Mouse (Mus musculus): ENCODE data around the gene Rarg. TPM values are rescaled to one million over a fixed set of nuclear protein-coding genes. Genes with fewer than 3 reads are reported as not detected.

Gene Rarg
- polyA plus RNA-seq, 1 experiment from 2014 or later: 121 TPM

DNA sequence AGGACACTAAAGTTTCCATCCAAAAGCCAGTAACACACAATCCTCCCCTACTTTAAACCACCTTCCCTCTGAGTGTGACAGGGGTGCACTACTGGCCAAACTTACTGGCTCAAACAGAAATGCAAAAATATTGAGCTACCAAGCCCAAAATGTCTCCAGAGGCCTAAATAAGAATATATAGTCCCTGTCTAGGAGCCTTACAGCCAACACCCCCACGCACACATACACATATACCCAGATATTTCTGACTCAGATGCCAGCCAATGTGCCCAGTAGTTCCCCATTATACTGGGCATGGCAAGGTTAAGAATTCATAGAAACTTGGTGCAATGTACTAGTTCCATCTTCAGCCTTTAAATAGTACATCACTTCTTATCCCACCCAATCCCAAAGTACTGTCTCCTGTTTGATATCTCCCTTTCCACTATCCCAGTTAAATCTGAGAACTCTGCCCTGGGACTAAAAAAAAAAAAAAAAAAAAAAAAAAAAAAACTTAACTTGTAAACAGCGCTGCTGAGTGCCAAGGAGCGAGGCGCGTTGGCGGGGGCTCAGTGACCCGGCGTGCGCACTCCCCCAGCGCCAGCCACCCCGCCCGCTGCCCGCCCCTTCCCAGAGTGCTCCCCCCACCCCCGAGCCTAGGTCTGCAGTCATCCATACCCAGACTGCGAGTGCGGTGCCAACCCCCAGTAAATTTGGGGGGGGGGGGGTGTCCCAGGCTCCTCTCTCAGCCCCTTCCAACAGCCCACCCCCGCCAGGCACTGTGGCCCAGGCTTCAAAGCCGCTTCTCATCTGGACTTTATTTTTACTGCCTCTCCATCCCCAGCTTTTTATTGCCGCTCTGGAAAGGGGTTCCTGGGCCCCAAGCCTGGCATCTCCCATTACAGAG, 12.8 kb downstream of the Rarg start:
- H3K27me3 ChIP-seq: no peaks in the 10 kb centered on the region
- H3K4me3 ChIP-seq: peak overlapping the region; percentile 60
- ATAC-seq (ENCODE audit: insufficient number of reproducible peaks, insufficient read depth, low FRiP score, low TSS enrichment): no peak
- H3K36me3 ChIP-seq: peaks cover 24% of the 10 kb centered on the region
- peak overlapping the region; percentile 93 for H3K4me2 ChIP-seq (replicated peaks)
- H3K9ac ChIP-seq: peak overlapping the region; percentile 64
- 4% methylated on average over 16 of the region's 19 CpGs for WGBS
- peak overlapping the region; percentile 99 for H3K27ac ChIP-seq
- H3K9me3 ChIP-seq: no peaks in the 10 kb centered on the region
- peaks cover 44% of the 10 kb centered on the region for H3K4me1 ChIP-seq

- no peaks in the 10 kb centered on the region for H3K9me3 ChIP-seq
- 8% methylated on average over 22 of the region's 22 CpGs for WGBS
- H3K4me1 ChIP-seq: peaks cover 33% of the 10 kb centered on the region
- H3K4me3 ChIP-seq: peak overlapping the region; percentile 60
- no peaks in the 10 kb centered on the region for H3K27me3 ChIP-seq
- peak overlapping the region; percentile 99 for H3K27ac ChIP-seq
- H3K36me3 ChIP-seq: peaks cover 34% of the 10 kb centered on the region
- H3K4me2 ChIP-seq (replicated peaks): peak overlapping the region; percentile 93
- ATAC-seq (ENCODE audit: insufficient number of reproducible peaks, insufficient read depth, low FRiP score, low TSS enrichment): no peak
- peak overlapping the region; percentile 59 for H3K9ac ChIP-seq
Measured at GRCm38 (mm10) chr15:102243229-102244190, 13.8 kb downstream of the Rarg start.

GRCm38 (mm10) chr15:102242404-102243228, 14.7 kb downstream of the Rarg start:
- Histone ChIP-seq H3K27ac (peak overlapping the region; percentile 99), H3K4me3 (peak overlapping the region; percentile 60), H3K4me2 (replicated peaks) (peak overlapping the region; percentile 93), H3K36me3 (peaks cover 42% of the 10 kb centered on the region), H3K9me3 (no peaks in the 10 kb centered on the region), H3K4me1 (peaks cover 31% of the 10 kb centered on the region), H3K9ac (peak overlapping the region; percentile 59), H3K27me3 (no peaks in the 10 kb centered on the region)
- 27% methylated on average over 12 of the region's 12 CpGs for WGBS
- ATAC-seq (ENCODE audit: insufficient number of reproducible peaks, insufficient read depth, low FRiP score, low TSS enrichment): no peak

GRCm38 (mm10) chr15:102240607-102241006, 16.7 kb downstream of the Rarg start:
- peaks cover 31% of the 10 kb centered on the region for H3K4me1 ChIP-seq
- H3K27me3 ChIP-seq: no peaks in the 10 kb centered on the region
- H3K4me2 ChIP-seq (replicated peaks): no peak overlapping the region
- H3K9ac ChIP-seq: no peak overlapping the region
- H3K4me3 ChIP-seq: no peak overlapping the region
- H3K36me3 ChIP-seq: peaks cover 58% of the 10 kb centered on the region
- H3K27ac ChIP-seq: no peak overlapping the region
- no peaks in the 10 kb centered on the region for H3K9me3 ChIP-seq
- WGBS: 63% methylated on average over 4 of the region's 4 CpGs
- no peak for ATAC-seq (ENCODE audit: insufficient number of reproducible peaks, insufficient read depth, low FRiP score, low TSS enrichment)

DNA sequence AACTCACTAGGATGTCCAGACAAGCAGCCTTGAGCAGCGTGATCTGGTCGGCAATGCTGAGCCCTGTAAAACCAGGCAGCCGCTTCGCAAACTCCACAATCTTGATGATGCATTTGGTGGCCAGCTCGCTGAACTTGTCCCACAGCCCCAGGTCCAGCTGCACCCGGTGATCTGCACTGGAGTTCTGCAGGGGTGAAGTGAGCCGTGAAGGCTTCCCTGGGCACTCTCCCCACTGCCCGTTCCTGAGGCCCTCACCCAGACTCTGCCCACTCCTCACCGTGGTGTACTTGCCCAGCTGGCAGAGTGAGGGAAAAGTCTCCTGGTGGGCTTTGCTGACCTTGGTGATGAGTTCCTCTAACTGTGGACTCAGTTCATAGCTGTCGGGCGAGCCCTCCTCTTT, 17.5 kb downstream of the Rarg start:
- Histone ChIP-seq H3K4me1 (peaks cover 36% of the 10 kb centered on the region), H3K4me2 (replicated peaks) (no peak overlapping the region), H3K9me3 (no peaks in the 10 kb centered on the region), H3K27ac (no peak overlapping the region), H3K4me3 (no peak overlapping the region), H3K27me3 (no peaks in the 10 kb centered on the region), H3K36me3 (peaks cover 65% of the 10 kb centered on the region), H3K9ac (no peak overlapping the region)
- 86% methylated on average over 11 of the region's 11 CpGs for WGBS
- no peak for ATAC-seq (ENCODE audit: insufficient number of reproducible peaks, insufficient read depth, low FRiP score, low TSS enrichment)

- Histone ChIP-seq H3K36me3 (peaks cover 71% of the 10 kb centered on the region), H3K27me3 (no peaks in the 10 kb centered on the region), H3K9me3 (no peaks in the 10 kb centered on the region), H3K4me1 (peaks cover 32% of the 10 kb centered on the region), H3K4me3 (no peak overlapping the region), H3K27ac (no peak overlapping the region), H3K4me2 (replicated peaks) (no peak overlapping the region), H3K9ac (no peak overlapping the region)
- WGBS: 15% methylated on average over 9 of the region's 9 CpGs
- ATAC-seq (ENCODE audit: insufficient number of reproducible peaks, insufficient read depth, low FRiP score, low TSS enrichment): no peak
Measured at GRCm38 (mm10) chr15:102239260-102239590, 18.1 kb downstream of the Rarg start.

DNA sequence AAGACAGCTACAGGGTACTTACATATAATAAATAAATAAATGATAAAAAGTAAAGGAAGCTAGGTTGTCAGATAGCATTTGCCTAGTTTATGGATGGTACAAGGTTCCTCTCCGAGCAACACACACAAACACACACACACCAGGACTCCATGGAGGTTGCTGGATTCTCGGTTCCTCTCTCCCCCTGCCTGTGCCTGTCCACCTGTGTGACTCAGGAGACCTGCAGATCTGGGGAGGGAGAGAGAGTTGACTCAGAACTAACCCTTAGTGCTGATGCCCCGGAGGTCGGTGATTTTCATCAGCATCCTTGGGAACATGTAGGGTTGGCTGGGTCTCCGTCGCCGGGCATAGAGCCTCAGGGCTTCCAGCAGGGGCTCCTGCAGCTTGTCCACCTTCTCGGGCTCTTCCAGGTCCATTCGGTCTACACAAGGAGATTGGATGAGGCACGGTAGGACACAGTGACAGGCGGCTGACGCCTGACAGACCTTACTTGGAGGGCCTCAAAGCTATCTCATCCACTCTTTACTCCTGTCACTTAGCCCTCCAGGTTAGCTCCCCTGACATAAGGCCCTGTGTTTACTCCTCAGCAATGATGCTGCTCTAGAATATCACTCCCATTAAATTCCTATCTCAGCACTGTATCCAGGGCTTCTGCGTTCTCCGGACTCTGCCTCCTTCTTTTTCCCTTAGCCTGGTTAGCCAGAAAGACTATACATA, 18.6 kb downstream of the Rarg start:
- Histone ChIP-seq H3K4me3 (no peak overlapping the region), H3K4me1 (peaks cover 26% of the 10 kb centered on the region), H3K27ac (no peak overlapping the region), H3K9ac (no peak overlapping the region), H3K27me3 (no peaks in the 10 kb centered on the region), H3K9me3 (no peaks in the 10 kb centered on the region), H3K36me3 (peaks cover 72% of the 10 kb centered on the region), H3K4me2 (replicated peaks) (no peak overlapping the region)
- WGBS: 91% methylated on average over 14 of the region's 14 CpGs
- no peak for ATAC-seq (ENCODE audit: insufficient number of reproducible peaks, insufficient read depth, low FRiP score, low TSS enrichment)

DNA sequence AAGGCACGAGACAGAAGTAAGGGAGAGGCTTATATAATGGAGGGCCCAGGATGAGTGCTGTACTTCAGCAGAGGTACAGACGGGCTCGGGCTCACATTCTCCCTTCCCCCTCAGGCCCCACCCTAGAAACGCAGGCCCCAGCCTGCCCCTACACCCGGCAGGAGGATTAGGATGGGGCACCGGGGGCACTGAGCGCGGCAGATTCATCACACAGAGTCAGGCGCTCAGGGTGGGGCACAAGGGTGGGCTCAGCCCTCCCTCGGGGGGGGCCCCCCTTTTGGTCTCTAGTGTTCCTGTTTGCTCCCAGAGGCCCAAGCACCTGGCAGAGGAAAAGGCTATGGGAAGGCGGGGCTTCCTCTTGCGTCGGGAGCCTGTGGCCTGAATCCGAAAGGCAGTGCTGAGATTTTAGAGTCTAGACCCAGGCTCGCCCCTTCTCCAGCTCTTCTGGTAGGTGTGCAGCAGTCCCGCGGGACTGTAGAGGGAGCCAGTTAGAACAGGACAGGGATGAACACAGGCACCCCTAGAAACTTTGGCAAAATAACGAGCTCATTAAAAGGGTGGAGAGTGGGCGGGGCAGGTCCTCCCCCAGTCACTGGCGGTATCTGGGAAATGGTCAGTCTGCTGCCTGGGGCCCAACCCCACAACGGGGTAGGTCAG, 21.8 kb downstream of the Rarg start:
- WGBS: 41% methylated on average over 21 of the region's 21 CpGs
- Histone ChIP-seq H3K9me3 (no peaks in the 10 kb centered on the region), H3K27ac (peak overlapping the region; percentile 47), H3K36me3 (peaks cover 54% of the 10 kb centered on the region), H3K4me2 (replicated peaks) (no peak overlapping the region; the same call in 1 of the 2 replicates), H3K27me3 (no peaks in the 10 kb centered on the region), H3K4me3 (no peak overlapping the region), H3K9ac (peak overlapping the region; percentile 15; the same call in 1 of the 2 replicates), H3K4me1 (peaks cover 9% of the 10 kb centered on the region)
- peak; percentile 32; the same call in 1 of the 2 replicates for ATAC-seq (ENCODE audit: insufficient number of reproducible peaks, insufficient read depth, low FRiP score, low TSS enrichment)

- no peak overlapping the region for H3K27ac ChIP-seq
- no peak overlapping the region for H3K9ac ChIP-seq
- 16% methylated on average over 2 of the region's 2 CpGs for WGBS
- no peak overlapping the region for H3K4me2 ChIP-seq (replicated peaks)
- H3K9me3 ChIP-seq: no peaks in the 10 kb centered on the region
- H3K27me3 ChIP-seq: no peaks in the 10 kb centered on the region
- H3K4me1 ChIP-seq: peaks cover 9% of the 10 kb centered on the region
- H3K36me3 ChIP-seq: peaks cover 41% of the 10 kb centered on the region
- ATAC-seq (ENCODE audit: insufficient number of reproducible peaks, insufficient read depth, low FRiP score, low TSS enrichment): no peak
- no peak overlapping the region for H3K4me3 ChIP-seq
Measured at GRCm38 (mm10) chr15:102233896-102234295, 23.4 kb downstream of the Rarg start.

- Histone ChIP-seq H3K4me2 (replicated peaks) (no peak overlapping the region), H3K4me1 (peaks cover 9% of the 10 kb centered on the region), H3K4me3 (no peak overlapping the region), H3K9ac (no peak overlapping the region), H3K36me3 (peaks cover 31% of the 10 kb centered on the region), H3K27me3 (no peaks in the 10 kb centered on the region), H3K27ac (no peak overlapping the region), H3K9me3 (no peaks in the 10 kb centered on the region)
- no peak for ATAC-seq (ENCODE audit: insufficient number of reproducible peaks, insufficient read depth, low FRiP score, low TSS enrichment)
- WGBS: 84% methylated on average over 7 of the region's 7 CpGs
Measured at GRCm38 (mm10) chr15:102232764-102233163, 24.6 kb downstream of the Rarg start.
